Mouse (Mus musculus): ENCODE results near the gene S100pbp. TPM values are rescaled to one million over a fixed set of nuclear protein-coding genes. Genes with fewer than 3 reads are reported as not detected.

The S100pbp gene
- polyA plus RNA-seq, 1 experiment from 2014 or later, result 31.2 TPM

DNA sequence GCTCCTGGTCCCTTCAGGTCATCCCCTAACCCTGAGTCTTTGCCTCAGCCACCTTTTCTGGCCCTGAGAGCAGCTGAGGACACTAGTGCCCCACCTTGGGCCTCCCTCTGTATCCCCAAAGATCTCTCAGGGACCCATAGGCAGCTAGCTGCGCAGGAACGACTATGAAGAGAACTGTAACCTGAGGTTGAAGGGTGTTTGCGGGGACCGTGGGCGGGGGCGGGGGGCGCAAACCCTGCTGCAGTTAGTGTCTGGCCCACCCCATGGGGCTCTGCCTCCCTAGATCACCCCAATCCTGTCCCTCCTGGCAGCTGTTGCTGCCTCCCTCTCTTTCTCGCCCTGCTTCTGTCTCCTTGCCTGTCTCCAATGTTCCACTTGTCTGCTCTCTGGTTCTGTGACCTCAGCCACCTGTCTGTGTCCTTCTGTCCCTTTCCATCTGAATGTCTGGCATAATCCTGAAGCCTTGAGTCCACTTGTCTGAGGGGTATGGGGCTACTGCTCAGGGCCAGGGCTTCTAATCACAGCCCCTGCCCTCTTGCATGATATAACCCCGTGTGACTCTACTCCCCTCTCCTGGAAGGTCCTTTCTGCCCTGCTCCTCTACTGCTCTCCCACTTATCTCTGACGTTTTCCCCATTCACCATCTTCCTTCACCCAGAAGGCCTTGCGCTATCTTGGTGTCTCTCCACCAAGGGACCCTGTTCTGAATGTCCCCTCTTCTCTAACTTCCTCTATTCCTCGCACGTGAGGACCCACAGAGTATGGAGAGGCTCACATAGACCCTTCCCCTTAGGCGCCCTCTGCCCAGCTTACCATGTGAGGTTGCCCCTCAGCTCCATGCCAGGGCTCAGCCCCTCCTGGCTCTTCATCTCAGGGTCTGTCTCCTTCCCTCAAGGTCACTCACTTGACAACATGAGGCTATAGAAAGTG lies 51.9 kb downstream of the S100pbp start:
- H3K27ac ChIP-seq, result 0 out of 2 replicates have a peak overlapping the region, but pooled peaks have one; percentile 17
- no peak for ATAC-seq (ENCODE audit: insufficient number of reproducible peaks, insufficient read depth, low FRiP score, low TSS enrichment, low read depth)
- H3K4me2 ChIP-seq, result peak overlapping the region; percentile 88
- H3K4me3 ChIP-seq (replicated peaks), result peak overlapping the region; percentile 63
- H3K9me3 ChIP-seq, result no peaks in the 10 kb centered on the region
- peaks cover 43% of the 10 kb centered on the region for H3K27me3 ChIP-seq
- 43% methylated on average over 14 of the region's 14 CpGs for WGBS
- peaks cover 10% of the 10 kb centered on the region; the same call in 1 of the 2 replicates for H3K36me3 ChIP-seq
- peak overlapping the region; percentile 81; the same call in 1 of the 2 replicates for H3K9ac ChIP-seq (replicated peaks)
- H3K4me1 ChIP-seq (replicated peaks), result peaks cover 23% of the 10 kb centered on the region

GRCm38 (mm10) chr4:129136579-129137391 lies 52.7 kb downstream of the S100pbp start, which contains the start of gene Fndc5:
Fndc5 (plus strand) TSS chr4:129136999.
- Histone ChIP-seq H3K4me2 (peak within 1 kb of the TSS; percentile 88), H3K9me3 (no peaks in the 10 kb centered on the region), H3K4me3 (replicated peaks) (peak within 1 kb of the TSS; percentile 63), H3K9ac (replicated peaks) (peak within 1 kb of the TSS; percentile 81), H3K27me3 (peaks cover 43% of the 10 kb centered on the region), H3K36me3 (peaks cover 7% of the 10 kb centered on the region; the same call in 1 of the 2 replicates), H3K27ac (0 out of 2 replicates have a peak within 1 kb of the TSS, but pooled peaks have one; percentile 17), H3K4me1 (replicated peaks) (peaks cover 23% of the 10 kb centered on the region)
- under 1% methylated on average over 48 of the region's 80 CpGs for WGBS
- no peak for ATAC-seq (ENCODE audit: insufficient number of reproducible peaks, insufficient read depth, low FRiP score, low TSS enrichment, low read depth)

GRCm38 (mm10) chr4:129136189-129136578 lies 53.3 kb downstream of the S100pbp start:
- H3K27me3 ChIP-seq, result peaks cover 43% of the 10 kb centered on the region

GRCm38 (mm10) chr4:129135637-129136036 lies 53.9 kb downstream of the S100pbp start:
- peaks cover 28% of the 10 kb centered on the region for H3K4me1 ChIP-seq (replicated peaks)
- 37% methylated on average over 2 of the region's 2 CpGs for WGBS
- no peak overlapping the region for H3K27ac ChIP-seq
- H3K27me3 ChIP-seq, result peaks cover 43% of the 10 kb centered on the region
- no peak overlapping the region for H3K9ac ChIP-seq (replicated peaks)
- H3K4me2 ChIP-seq, result peak overlapping the region; percentile 88; the same call in 1 of the 2 replicates
- H3K9me3 ChIP-seq, result no peaks in the 10 kb centered on the region
- no peak for ATAC-seq (ENCODE audit: insufficient number of reproducible peaks, insufficient read depth, low FRiP score, low TSS enrichment, low read depth)
- H3K4me3 ChIP-seq (replicated peaks), result 0 out of 2 replicates have a peak overlapping the region, but pooled peaks have one; percentile 7
- H3K36me3 ChIP-seq, result peaks cover 7% of the 10 kb centered on the region; the same call in 1 of the 2 replicates

More at GRCm38 (mm10) chr4:129136189-129136578, 53.3 kb downstream of the S100pbp start:
- Histone ChIP-seq H3K27ac (no peak overlapping the region), H3K4me2 (peak overlapping the region; percentile 88), H3K4me3 (replicated peaks) (peak overlapping the region; percentile 63), H3K4me1 (replicated peaks) (peaks cover 26% of the 10 kb centered on the region), H3K9ac (replicated peaks) (peak overlapping the region; percentile 81), H3K9me3 (no peaks in the 10 kb centered on the region), H3K36me3 (peaks cover 7% of the 10 kb centered on the region; the same call in 1 of the 2 replicates)
- WGBS, result 38% methylated on average over 9 of the region's 9 CpGs
- no peak for ATAC-seq (ENCODE audit: insufficient number of reproducible peaks, insufficient read depth, low FRiP score, low TSS enrichment, low read depth)

DNA sequence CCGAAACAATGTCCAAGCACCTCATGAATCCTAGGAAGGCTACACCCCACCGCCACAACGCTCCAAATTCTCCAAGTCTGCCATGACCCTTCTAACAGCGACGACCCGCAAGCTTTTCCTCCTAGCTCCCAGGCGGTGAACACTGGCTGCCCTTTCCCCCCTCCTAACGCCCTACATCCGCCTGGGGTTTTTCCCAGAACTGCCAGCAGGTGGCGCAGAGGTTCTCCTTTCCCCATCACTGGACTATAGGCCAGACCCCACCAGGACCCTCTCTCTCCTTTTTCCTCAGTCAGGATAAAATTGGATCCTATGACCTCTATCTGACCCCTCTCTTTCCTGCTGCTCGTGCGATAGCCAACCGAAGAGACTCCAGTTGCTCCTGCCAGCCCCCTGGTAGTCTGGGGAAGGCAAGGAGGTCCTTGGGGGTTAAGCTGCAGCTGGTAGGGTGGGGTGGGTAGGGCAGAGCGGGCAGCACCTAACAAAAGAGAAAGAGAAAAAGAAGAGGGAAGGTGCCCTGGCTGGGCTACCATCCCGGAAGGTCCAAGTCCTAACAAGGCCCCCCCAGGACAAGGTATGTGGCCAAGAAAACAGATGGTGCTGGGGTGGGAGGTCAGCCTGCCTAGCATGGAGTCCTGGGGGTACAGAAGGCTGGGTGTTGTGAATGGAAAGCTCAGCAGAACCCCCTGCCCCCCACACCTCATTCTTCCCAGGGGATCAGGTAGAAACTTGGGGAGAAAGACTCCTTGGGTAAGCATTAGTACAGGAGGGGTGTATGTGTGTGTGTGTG lies 54.5 kb downstream of the S100pbp start:
- 8% methylated on average over 15 of the region's 15 CpGs for WGBS
- Histone ChIP-seq H3K27ac (no peak overlapping the region), H3K4me2 (peak overlapping the region; percentile 45), H3K9me3 (no peaks in the 10 kb centered on the region), H3K27me3 (peaks cover 43% of the 10 kb centered on the region), H3K4me3 (replicated peaks) (0 out of 2 replicates have a peak overlapping the region, but pooled peaks have one; percentile 7), H3K4me1 (replicated peaks) (peaks cover 35% of the 10 kb centered on the region), H3K36me3 (peaks cover 5% of the 10 kb centered on the region; the same call in 1 of the 2 replicates), H3K9ac (replicated peaks) (no peak overlapping the region)
- no peak for ATAC-seq (ENCODE audit: insufficient number of reproducible peaks, insufficient read depth, low FRiP score, low TSS enrichment, low read depth)

DNA sequence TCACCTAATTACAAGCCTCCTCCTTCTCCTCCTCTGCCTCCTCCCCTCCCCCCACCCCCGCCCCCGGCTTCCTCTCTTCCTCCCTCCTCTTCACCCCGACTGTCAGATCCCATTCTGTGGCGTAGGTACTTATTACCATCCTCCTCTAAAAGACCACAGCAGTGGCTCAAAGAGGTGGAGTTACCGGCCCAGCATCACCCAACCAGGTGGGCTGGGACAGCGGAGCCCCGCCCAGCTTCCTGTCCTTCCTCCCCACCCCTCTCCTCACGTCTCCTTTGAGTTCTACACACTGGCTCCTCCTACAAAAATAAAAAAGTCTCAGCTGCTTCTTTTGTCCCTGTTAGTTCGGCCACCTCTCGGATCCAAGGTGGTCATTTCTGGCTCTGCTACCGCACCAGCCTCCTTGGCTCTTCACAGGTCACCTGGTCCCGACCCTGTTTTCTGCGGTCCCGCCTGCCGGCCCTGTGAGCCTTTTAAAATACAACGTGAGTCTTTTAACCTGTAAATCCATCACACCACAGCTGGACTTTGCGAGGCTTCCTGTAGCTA lies 58.7 kb downstream of the S100pbp start:
- Histone ChIP-seq H3K27ac (peak overlapping the region; percentile 74), H3K4me1 (replicated peaks) (peaks cover 37% of the 10 kb centered on the region), H3K9me3 (no peaks in the 10 kb centered on the region), H3K9ac (replicated peaks) (peak overlapping the region; percentile 28; the same call in 1 of the 2 replicates), H3K36me3 (no peaks in the 10 kb centered on the region), H3K4me3 (replicated peaks) (peak overlapping the region; percentile 35), H3K4me2 (peak overlapping the region; percentile 53), H3K27me3 (peaks cover 20% of the 10 kb centered on the region)
- ATAC-seq (ENCODE audit: insufficient number of reproducible peaks, insufficient read depth, low FRiP score, low TSS enrichment, low read depth), result peak; percentile 41
- WGBS, result 3% methylated on average over 17 of the region's 17 CpGs

- peak overlapping the region; percentile 53 for H3K4me2 ChIP-seq
- peak; percentile 32; the same call in 1 of the 2 replicates for ATAC-seq (ENCODE audit: insufficient number of reproducible peaks, insufficient read depth, low FRiP score, low TSS enrichment, low read depth)
- H3K9ac ChIP-seq (replicated peaks), result no peak overlapping the region
- WGBS, result 5% methylated on average over 8 of the region's 8 CpGs
- H3K4me3 ChIP-seq (replicated peaks), result peak overlapping the region; percentile 35
- H3K9me3 ChIP-seq, result no peaks in the 10 kb centered on the region
- H3K36me3 ChIP-seq, result no peaks in the 10 kb centered on the region
- H3K4me1 ChIP-seq (replicated peaks), result peaks cover 41% of the 10 kb centered on the region
- peak overlapping the region; percentile 74 for H3K27ac ChIP-seq
- peaks cover 20% of the 10 kb centered on the region for H3K27me3 ChIP-seq
These were observed 59.4 kb downstream of the S100pbp start for GRCm38 (mm10) chr4:129130149-129130548.

- WGBS, result 44% methylated on average over 9 of the region's 9 CpGs
- Histone ChIP-seq H3K4me3 (replicated peaks) (no peak overlapping the region), H3K4me2 (no peak overlapping the region), H3K36me3 (no peaks in the 10 kb centered on the region), H3K9me3 (no peaks in the 10 kb centered on the region), H3K27me3 (peaks cover 24% of the 10 kb centered on the region), H3K27ac (no peak overlapping the region; the same call in 1 of the 2 replicates), H3K9ac (replicated peaks) (no peak overlapping the region), H3K4me1 (replicated peaks) (peaks cover 39% of the 10 kb centered on the region)
- ATAC-seq (ENCODE audit: insufficient number of reproducible peaks, insufficient read depth, low FRiP score, low TSS enrichment, low read depth), result no peak
These were observed 60.1 kb downstream of the S100pbp start for GRCm38 (mm10) chr4:129129387-129129786.

- H3K27ac ChIP-seq, result peak overlapping the region; percentile 50; the same call in 1 of the 2 replicates
- H3K9ac ChIP-seq (replicated peaks), result no peak overlapping the region; the same call in 1 of the 2 replicates
- no peaks in the 10 kb centered on the region for H3K36me3 ChIP-seq
- H3K9me3 ChIP-seq, result no peaks in the 10 kb centered on the region
- H3K4me1 ChIP-seq (replicated peaks), result peaks cover 39% of the 10 kb centered on the region
- H3K4me3 ChIP-seq (replicated peaks), result no peak overlapping the region
- 64% methylated on average over 13 of the region's 13 CpGs for WGBS
- no peak for ATAC-seq (ENCODE audit: insufficient number of reproducible peaks, insufficient read depth, low FRiP score, low TSS enrichment, low read depth)
- H3K4me2 ChIP-seq, result no peak overlapping the region
- peaks cover 30% of the 10 kb centered on the region for H3K27me3 ChIP-seq
These were observed 60.8 kb downstream of the S100pbp start for GRCm38 (mm10) chr4:129128582-129129338.
